Mouse (Mus musculus): ENCODE measurements around the gene Icosl.

DNA sequence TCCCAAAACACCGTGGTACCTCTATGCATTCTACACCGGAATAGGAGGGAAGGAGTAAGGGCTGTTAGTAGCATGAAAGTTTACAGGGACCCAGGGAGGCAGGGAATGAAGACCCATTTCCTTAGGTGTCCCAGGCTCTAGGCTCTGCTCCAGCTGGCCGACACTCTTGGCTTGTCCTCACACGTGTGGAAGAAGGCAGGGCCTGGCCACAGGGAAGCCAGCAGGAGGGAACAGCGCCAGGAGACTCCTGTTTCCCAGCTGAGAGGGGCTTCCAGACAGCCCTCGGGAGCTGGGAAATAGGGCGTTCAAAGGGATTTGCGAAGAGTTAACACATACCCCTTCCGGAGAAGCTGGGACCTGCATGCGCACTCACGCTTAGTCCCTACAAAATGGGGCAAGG is 60.3 kb downstream of the Icosl start:
- TF ChIP-seq GATA1 (IDR thresholded peaks at IDR 0.05; ENCODE audit: low read length), result no peak
- no peak for TF ChIP-seq TAL1 (IDR thresholded peaks at IDR 0.05; ENCODE audit: low read length)

All from erythroblast, embryonic 14.5 days (primary cell).